Mouse (Mus musculus): Measurements from ENCODE around the gene Rnf6.
"Not testable (repeated sequence)": the region's sequence is repeated elsewhere in the genome, so short reads cannot be mapped to it uniquely, and the experiment has no call there.

Rnf6 gene

DNA sequence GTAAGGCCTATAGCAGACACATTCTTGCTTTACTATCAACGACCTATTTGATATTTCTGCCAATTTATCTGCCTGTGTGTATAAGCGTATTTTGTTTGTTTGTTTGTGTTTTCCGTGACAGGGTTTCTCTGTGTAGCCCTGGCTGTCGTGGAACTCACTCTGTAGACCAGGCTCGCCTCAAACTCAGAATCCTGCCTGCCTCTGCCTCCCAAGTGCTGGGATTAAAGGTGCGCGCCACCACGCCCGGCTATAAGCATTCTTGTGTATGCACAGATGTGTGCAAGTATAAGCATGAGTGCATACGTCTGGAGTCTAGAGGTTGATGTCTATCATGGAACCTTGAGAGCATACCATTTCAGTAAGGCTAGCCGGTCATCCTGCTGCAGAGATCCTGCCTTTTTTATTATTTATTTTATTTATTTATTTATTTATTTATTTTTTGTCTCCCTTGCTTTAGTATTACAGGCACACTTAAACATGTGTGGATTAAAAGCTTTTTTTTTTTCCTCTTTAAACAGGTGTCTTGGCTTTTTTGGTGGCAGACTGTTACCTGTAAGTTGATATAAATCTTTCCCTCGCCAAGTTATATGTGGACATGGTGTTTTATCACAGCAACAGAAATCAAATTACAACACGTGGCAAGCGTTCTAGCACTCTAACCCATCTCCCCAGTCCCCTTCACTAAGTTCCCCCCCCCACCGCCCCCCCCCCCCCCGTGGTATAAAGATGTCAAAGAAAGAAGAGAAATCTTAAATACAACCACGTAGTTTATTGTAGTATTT is 8.7 kb upstream of the Rnf6 start:
- DNase-seq (ENCODE audit: low spot score) = no peak

- no peak for DNase-seq (ENCODE audit: low spot score)
Observed at GRCm38 (mm10) chr5:146227496-146227895, 6.1 kb upstream of the Rnf6 start.

DNA sequence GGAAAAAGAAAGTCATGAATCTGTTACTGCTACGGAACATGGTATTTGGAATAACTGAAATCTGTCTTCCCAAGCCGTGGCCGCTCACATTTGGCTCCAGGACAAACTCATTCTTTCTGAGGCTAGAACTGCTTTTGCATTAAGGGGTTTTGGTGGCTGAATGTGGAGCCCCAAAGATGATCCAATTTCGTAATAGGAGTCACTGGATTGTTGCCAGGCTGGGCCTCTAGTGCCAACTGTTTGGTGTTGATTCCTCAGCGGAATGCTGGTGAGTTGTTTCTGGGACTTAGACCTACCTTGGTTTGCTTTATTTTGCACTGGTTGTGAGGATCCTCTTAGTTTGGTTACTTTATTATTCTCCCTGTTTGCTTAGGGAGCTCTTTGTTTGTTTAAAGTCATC is 2.4 kb upstream of the Rnf6 start:
- DNase-seq (ENCODE audit: low spot score) = no peak

DNA sequence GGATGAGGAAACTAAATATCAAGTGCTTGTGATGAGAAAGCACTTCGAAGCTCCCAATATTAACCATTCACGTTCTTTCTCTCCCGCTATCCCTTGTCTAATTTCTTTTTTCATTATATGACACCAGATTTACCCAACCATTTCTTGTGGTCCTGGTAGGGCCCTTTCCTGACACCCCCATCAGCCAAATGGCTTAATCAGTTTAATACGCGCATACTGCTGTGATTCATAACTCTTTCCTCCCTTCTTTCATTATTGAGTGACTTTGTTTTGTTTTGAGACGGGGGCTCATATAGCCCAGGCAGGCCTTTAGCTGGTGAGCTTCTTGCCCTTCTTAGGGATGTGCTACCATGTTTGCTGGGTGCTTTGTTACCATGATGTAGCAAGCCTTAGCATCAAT is 367 bp upstream of the Rnf6 start:
- no peak for DNase-seq (ENCODE audit: low spot score)

- no peak for DNase-seq (ENCODE audit: low spot score)
Observed at GRCm38 (mm10) chr5:146220501-146220878, 865 bp downstream of the Rnf6 start.

DNA sequence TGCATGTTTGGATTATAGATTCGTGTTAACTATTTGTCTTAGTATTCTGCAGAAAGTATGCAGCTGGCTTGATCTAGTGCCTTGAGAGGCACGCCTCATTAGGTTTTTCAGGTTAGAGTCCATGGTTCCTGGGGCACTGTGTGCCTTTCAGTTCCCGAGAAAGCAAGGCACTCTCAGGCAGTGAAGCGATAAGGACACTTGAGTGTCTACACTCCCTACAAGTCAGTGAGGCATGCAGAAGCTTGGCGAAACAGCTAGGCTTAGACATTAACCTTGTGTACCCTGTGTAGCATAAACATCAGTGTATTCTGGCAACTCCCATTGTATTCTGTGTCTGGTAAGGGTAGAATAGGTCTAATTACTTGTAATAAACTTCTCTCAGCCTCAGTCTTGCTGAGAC is 15.8 kb downstream of the Rnf6 start:
- DNase-seq (ENCODE audit: low spot score) = no peak

DNA sequence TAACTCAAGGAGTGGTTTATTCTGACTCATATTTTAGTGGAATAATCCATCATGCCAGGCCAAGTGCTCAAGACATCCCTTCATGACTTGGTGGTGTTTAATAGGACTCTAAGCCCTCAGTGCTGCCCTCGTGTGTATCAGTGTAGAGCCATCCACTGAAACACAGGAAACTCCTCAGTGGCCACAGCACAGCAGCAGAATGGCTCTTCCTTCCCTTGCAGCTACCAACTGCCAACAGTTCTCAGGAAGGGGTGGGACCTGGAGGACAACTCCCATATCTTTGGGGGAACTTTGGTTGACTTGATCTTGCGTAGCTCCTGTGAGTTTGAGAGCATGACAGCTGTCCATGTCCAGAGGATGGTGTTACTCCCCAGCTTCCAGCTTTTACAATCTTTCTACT is 17.4 kb downstream of the Rnf6 start:
- DNase-seq (ENCODE audit: low spot score) = no peak

GRCm38 (mm10) chr5:146200580-146200979 is 20.8 kb downstream of the Rnf6 start:
- no peak for DNase-seq (ENCODE audit: low spot score)

DNA sequence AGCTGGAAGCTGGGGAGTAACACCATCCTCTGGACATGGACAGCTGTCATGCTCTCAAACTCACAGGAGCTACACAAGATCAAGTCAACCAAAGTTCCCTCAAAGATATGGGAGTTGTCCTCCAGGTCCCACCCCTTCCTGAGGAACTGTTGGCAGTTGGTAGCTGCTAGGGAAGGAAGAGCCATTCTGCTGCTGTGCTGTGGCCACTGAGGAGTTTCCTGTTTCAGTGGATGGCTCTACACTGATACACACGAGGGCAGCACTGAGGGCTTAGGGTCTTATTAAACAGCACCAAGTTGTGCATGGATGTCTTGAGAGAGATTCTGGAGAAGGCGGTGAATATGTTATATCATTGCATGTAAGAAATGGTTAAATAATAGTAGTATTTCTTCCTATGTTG is 21.8 kb downstream of the Rnf6 start:
- no peak for DNase-seq (ENCODE audit: low spot score)

DNA sequence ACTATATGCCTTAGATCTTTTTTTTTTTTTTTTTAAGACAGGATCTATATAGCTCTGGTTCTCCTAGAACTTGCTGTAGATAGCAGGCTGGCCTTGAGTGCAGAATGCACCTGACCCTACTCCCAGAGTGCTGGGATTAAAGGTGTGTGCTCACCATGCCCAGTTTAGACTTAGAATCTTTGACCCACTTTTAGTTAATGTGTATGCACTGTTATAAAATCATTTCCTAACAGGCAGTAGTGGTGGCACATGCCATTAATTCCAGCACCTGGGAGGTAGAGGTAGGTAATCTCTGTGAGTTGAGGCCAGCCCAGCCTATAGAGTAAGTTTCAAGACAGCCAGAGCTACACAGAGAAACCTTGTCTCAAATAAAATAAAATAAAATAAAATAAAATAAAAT is 22.3 kb downstream of the Rnf6 start:
- no peak for DNase-seq (ENCODE audit: low spot score)

- no peak for DNase-seq (ENCODE audit: low spot score)
Observed at GRCm38 (mm10) chr5:146193360-146193759, 28.0 kb downstream of the Rnf6 start.

GRCm38 (mm10) chr5:146190501-146191269 is 30.7 kb downstream of the Rnf6 start:
- DNase-seq (ENCODE audit: low spot score) = no peak

DNA sequence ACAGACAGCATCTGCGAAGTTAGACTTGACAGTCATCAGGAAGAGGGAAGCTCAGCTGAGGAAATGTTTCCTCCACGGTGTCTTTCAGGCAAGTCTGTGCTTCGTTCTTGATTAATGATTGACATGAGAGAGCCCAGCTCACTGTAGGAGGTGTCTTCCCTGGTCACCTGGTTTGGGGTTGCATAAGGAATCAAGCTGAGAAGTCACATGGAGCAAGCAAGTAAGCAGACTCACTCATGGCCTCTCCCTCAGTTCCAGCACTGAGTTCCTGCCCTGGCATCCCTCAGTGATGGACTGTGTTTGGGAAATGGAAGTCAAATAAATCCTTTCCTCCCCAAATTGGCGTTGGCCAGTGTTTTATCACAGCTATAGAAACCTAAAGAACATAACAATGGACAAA is 31.3 kb downstream of the Rnf6 start:
- no peak for DNase-seq (ENCODE audit: low spot score)

DNA sequence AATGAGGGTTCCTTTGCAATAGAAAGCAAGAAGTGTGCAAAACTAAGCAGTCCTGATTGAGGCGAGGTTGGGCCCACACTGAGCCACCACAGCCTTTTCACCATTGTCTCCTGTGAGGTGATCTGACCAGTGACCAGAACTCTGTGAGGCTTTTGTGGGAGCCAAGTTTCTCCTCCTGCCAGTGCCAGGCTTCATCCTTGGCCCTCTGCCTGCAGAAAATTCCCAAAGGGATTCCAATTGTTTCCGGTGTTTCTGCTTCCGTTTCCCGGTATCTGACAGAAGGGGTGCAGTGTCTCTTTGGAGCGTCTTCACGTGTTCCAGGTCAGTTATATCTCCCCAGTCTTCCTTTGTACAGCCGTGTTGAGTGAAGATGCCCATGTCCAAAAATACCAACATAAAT is 32.6 kb downstream of the Rnf6 start:
- DNase-seq (ENCODE audit: low spot score) = no peak

- no peak for DNase-seq (ENCODE audit: low spot score)
Observed at GRCm38 (mm10) chr5:146188144-146188543, 33.2 kb downstream of the Rnf6 start.

GRCm38 (mm10) chr5:146187441-146187840 is 33.9 kb downstream of the Rnf6 start:
- peak; percentile 59 for DNase-seq (ENCODE audit: low spot score)

DNA sequence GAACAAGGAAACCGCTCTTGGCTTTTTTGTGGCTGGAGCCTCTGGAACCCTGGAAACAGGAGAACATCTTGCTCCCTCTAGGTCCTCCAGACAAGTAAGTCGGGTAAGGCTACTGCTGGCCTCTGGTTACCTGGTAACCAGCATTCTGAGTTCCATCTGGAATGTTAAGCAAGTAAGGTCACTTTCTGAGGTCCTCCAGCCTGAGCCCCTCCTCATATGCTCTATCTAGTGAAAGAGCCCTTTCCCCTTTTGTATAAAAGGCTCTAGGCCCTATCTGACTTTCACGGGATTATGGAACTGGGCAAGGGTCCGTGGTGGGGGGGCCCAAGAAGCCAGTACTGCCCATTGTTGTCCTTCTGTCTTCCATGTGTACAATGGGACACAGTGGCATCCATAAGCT is 36.2 kb downstream of the Rnf6 start, which contains the start of gene 1700001J03Rik:
Gene 1700001J03Rik (minus strand): TSS at position 101 of the 400 bp plus-strand sequence.
- DNase-seq (ENCODE audit: low spot score) = not testable (repeated sequence)

GRCm38 (mm10) chr5:146172744-146173143 is 48.6 kb downstream of the Rnf6 start:
- not testable (repeated sequence) for DNase-seq (ENCODE audit: low spot score)

GRCm38 (mm10) chr5:146170621-146171020 is 50.7 kb downstream of the Rnf6 start, which contains the start of gene Gm6309:
Gene Gm6309 (minus strand): TSS chr5:146170721.
- DNase-seq (ENCODE audit: low spot score) = not testable (repeated sequence)

GRCm38 (mm10) chr5:146160439-146160838 is 60.9 kb downstream of the Rnf6 start, which contains the start of gene Gm5565:
Gene Gm5565 (minus strand): TSS chr5:146160539.
- DNase-seq (ENCODE audit: low spot score) = not testable (repeated sequence)
